Mouse (Mus musculus) kidney, postnatal 0 days (tissue): ENCODE data around the gene Vmn2r34. TPM values are rescaled to one million over a fixed set of nuclear protein-coding genes. Genes with fewer than 3 reads are reported as not detected.
"Not testable (repeated sequence)": the region's sequence is repeated elsewhere in the genome, so short reads cannot be mapped to it uniquely, and the experiment has no call there.

ENCODE experiments used
- ATAC-seq: fragments of 200-750 bp; cut with Nextera tagmentation; replicated peaks from 2 replicates; pipeline ENCODE4 v1.8.0; 2017; ENCODE audit warnings: low read depth, moderate number of reproducible peaks, moderate TSS enrichment, moderate library complexity; ENCODE audit not compliant: low FRiP score
- DNase-seq: peaks from one replicate; pipeline ENCODE4 v3.0.0-alpha.2; 2016; ENCODE audit warnings: low spot score
- H3K27ac ChIP-seq: fragments of 300-500 bp; sonication (generic); 2 replicates; pipeline ENCODE4 v1.5.1; 2014; ENCODE audit warnings: mild to moderate bottlenecking
- H3K27me3 ChIP-seq: fragments of 300-500 bp; sonication (generic); 2 replicates; pipeline ENCODE4 v1.6.1; 2014; ENCODE audit warnings: low read length, mixed read lengths; ENCODE audit not compliant: insufficient read depth
- H3K36me3 ChIP-seq: fragments of 300-500 bp; sonication (generic); 2 replicates; pipeline ENCODE4 v1.6.1; 2014; ENCODE audit warnings: low read length, mixed read lengths; ENCODE audit not compliant: insufficient read depth
- H3K4me1 ChIP-seq: fragments of 300-500 bp; sonication (generic); replicated peaks from 2 replicates; pipeline ENCODE4 v1.6.1; 2014; ENCODE audit warnings: antibody characterized with exemption, low read length, mixed read lengths; ENCODE audit not compliant: insufficient read depth
- H3K4me2 ChIP-seq: fragments of 300-500 bp; sonication (generic); 2 replicates; pipeline ENCODE4 v1.6.1; 2014; ENCODE audit warnings: mild to moderate bottlenecking, low read length, moderate library complexity, mixed read lengths
- H3K4me3 ChIP-seq: fragments of 300-500 bp; sonication (generic); replicated peaks from 2 replicates; pipeline ENCODE4 v1.5.1; 2014; ENCODE audit warnings: low read depth, low read length
- H3K9ac ChIP-seq: fragments of 300-500 bp; sonication (generic); 2 replicates; pipeline ENCODE4 v1.6.1; 2014; ENCODE audit warnings: low read depth, low read length
- H3K9me3 ChIP-seq: fragments of 300-500 bp; sonication (generic); replicated peaks from 2 replicates; pipeline ENCODE4 v1.6.1; 2016; ENCODE audit warnings: low read length, inconsistent platforms, mixed read lengths
- WGBS: fragments of 180-500 bp; shearing (Covaris S2); extraction: QIAGEN DNeasy Blood & Tissue Kit; methylation state at CpG from one replicate; pipeline ENCODE4 v1.1.7; 2014; 5-methylcytosine and 5-hydroxymethylcytosine counted together
- polyA plus RNA-seq: library from polyadenylated mRNA; unstranded; fragments of >200 nt; fragmentation: Nextera tagmentation; extraction: Ambion mirVana; gene quantifications from 2 replicates; pipeline ENCODE4 v1.2.1, GENCODE M21; 2015

The Vmn2r34 gene
- not detected in 2 replicates for polyA plus RNA-seq

- not testable (repeated sequence) for H3K4me3 ChIP-seq, ATAC-seq, H3K4me2 ChIP-seq, H3K27ac ChIP-seq, H3K9ac ChIP-seq, H3K36me3 ChIP-seq, H3K4me1 ChIP-seq, H3K9me3 ChIP-seq, DNase-seq, H3K27me3 ChIP-seq
- no CpG with 5 or more reads among the region's 2 CpGs for WGBS
These were observed at the start of gene Vmn2r34 for GRCm38 (mm10) chr7:7689413-7689812. Gene Vmn2r34 (minus strand): TSS chr7:7689513.

- not testable (repeated sequence) for H3K4me3 ChIP-seq, H3K4me2 ChIP-seq, DNase-seq, H3K36me3 ChIP-seq, H3K27me3 ChIP-seq, H3K27ac ChIP-seq, ATAC-seq, H3K9ac ChIP-seq, H3K9me3 ChIP-seq, H3K4me1 ChIP-seq
- 86% methylated on average over 2 of the region's 2 CpGs for WGBS
These were observed 15.3 kb downstream of the Vmn2r34 start for GRCm38 (mm10) chr7:7674032-7674431.

Other genes starting within 250 kb of the Vmn2r34 start
- gene Vmn2r32, start 209.5 kb downstream of the Vmn2r34 start, polyA plus RNA-seq: not detected in 2 replicates
- gene Vmn2r33, start 122.7 kb downstream of the Vmn2r34 start, polyA plus RNA-seq: not detected in 2 replicates
- gene Vmn2r35, start 130.4 kb upstream of the Vmn2r34 start, polyA plus RNA-seq: not detected in 2 replicates
- not detected in 2 replicates for gene Vmn2r36, start 213.0 kb upstream of the Vmn2r34 start, polyA plus RNA-seq